Mouse (Mus musculus) embryo, embryonic 10 days (tissue): ENCODE results near the gene Agap2.
"Not testable (repeated sequence)": the region's sequence is repeated elsewhere in the genome, so short reads cannot be mapped to it uniquely, and the experiment has no call there.

Experiments used
- DNase-seq: peaks from one replicate; pipeline ENCODE4 v3.0.0-alpha.2; 2015; ENCODE audit warnings: low spot score

Agap2 gene

DNA sequence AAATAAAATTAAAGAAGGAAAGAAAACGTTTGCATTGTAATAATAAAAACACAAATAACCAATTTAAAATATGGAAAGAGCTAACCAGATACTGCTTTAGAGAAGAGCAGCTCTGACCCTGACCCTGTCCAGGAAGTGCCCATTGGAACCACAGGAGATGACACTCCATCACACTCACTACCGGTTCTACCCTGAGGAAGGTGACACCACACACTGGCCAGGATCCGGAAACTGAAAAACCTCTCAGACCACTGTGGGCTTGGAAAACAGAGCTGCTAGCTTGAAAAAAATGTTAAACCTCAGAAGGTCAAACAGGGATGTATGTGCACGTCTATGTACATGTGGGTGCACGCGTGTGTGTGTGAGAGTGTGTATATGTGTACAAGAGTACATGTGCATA is 26.1 kb downstream of the Agap2 start:
- DNase-seq, result no peak

DNA sequence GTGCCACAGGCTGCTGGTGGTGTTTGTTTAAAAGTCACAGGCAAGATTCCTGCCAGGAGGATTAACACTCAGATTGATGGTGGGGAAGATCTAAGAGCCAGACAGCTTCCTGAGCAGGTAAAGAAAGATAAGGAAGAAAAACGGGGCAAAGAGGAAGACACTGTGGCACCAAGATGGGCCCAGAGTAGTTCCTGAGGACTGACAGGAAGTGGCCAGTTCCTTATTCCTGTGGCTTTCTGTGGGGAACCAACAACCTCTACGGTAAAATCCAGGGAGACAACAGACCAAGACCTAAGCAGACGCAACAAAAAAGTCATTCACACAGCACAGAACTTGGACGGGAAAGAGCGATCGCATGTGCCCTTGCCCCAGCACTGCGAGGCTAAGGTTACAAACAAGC is 28.5 kb downstream of the Agap2 start:
- DNase-seq, result no peak

DNA sequence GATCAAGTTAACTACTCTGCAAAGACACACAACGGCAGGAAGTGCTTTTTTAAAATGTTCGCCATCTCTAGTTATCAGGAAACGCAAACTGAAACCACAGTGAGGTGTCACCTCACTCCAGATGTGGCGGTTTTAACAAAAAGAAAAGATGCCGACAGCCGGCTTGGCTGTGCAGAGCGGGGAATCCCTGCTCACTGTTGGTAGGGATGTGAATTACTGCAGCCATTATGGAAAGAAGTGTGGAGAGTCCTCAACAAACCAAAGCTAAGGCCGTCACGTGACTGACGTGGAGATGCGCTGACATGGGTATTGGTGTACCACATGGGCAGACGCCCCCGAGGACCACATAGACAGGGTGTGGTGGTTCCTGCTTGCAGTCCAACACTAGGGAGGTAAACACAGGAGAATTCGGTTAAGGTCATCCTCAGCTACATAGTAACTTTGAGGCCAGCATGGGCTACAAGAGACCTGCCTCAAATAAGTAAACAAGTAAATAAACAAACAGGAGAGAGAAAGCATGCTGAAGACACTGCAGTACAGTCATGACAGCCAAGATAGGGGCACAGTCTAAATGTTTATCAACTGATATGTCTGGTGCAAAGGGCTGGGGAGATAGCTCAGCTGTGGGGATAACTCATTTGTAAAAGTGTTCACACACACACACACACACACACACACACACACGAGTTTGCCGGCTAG is 32.6 kb downstream of the Agap2 start:
- DNase-seq, result no peak

DNA sequence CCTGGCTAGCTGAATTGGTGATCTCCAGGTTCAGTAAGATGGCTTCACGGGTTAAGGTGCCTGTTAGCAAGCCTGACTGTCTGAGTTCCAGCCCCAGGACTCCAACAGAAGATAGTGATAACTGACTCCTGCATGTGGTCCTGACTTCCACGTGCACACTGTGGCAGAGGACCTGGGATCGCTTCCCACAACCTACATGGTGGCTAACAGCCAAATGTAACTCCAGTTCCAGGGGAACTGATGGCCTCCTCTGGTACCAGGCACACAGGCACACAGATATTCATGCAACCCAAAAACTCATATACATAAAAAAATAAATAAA is 33.1 kb downstream of the Agap2 start:
- no peak for DNase-seq

DNA sequence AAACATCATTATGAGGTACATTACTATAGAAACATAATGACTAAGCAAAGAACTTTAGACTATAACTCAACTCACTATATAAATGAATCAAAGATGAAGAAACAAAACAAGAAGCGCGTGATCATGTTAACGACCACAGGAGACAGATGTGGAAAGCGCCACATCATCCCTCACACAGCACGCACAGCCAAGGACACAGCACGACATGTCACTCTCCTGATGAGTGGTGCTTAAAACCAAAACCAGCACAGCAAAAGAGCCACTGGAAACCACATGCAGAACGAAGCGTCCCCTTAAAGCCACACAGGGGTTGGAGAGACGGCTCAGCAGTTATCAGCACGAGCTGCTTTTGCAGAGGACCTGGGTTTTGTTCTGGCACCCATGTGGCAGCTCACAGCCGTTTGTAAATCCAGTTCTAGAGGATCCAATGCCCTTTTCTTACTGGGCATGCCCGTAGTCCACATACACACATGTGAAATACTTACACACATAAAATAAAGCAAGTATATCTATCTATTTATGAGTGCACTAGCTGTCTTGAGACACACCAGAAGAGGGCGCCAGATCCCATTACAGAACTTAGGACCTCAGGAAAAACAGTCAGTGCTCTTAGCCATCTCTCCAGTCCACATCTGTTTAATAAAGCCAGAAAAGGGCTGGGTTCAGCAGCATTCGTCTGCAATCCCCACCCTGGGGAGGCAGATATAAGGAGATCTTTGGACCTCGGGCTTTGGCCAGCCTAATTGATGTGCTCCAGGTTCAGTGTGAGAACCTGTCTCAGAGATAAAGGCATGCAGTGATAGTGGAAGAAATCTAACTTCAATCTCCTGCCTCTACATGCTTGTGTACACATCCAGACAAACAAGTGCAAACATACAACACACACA is 36.2 kb downstream of the Agap2 start:
- no peak for DNase-seq

DNA sequence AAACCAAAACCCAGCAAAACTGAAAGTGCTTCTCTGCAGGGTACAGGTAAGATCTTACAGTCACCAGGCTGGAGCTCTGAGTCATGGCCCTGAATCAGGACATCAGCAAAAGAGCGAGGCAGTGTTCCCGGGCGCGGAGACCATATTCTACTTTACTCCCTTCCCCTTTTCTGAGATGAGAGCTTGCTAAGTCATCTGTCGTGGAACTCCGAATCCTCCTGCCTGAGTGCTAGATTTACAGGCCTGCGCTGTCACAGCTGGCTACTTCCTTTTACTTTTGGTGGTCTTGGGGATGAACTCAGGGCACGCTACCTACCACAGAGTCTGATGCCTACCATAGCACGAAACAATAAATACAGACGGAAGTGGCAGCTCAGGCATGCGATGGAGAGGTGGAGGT is 39.3 kb downstream of the Agap2 start:
- DNase-seq, result no peak

DNA sequence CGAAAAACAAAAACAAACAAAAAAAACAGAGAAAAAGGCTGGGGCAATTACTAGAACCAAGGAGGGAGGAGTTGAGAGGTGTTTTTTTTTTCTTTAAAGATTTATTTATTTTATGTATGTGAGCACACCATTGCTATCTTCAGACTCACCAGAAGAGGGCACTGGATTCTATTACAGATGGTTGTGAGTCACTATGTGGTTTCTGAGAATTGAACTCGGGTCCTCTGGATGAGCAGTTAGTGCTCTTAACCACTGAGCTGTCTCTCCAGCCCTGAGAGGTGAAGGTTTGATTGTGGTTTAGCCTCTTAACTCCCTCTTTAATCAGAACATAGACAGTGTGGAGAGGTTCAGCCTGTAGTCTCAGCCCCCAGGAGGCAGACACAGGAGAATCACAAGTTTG is 40.0 kb downstream of the Agap2 start:
- DNase-seq, result no peak

DNA sequence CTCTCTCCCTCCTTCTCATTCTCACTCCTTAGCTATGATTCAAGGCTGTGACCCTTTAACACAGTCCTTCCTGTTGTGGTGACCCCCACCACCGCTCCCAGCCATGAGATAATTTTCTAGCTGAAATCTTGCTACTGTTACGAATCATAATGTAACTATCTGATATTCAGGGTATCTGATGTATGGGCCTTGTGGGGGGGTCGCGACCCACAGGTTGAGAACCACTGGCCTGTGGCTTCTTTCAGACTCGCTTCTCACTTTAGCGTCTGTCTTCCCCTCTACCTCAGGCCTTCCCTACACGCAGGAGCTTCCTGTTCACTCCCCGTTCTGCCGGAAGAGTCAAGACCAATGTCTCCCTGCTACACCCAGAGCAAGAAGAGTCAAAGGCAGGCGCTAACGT is 43.4 kb downstream of the Agap2 start:
- no peak for DNase-seq

DNA sequence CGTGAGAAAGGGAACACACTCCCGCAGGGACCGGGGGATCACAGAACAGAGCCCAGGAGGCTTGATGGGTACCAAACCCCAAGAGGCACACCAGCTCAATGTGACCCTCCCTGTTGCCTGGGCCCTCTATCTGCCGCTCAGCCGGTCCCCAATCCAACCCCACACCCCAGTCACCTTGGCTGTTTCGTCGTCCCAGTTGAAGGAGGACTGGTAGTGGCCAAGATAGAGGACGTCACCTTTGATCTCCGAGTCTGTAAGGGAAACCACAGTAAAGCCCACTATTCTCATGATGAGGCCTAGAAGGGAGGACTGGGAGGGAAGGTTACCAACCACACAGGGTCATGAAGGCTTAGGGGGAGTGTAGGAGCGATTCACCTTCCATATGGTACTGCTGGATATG is 44.1 kb downstream of the Agap2 start:
- no peak for DNase-seq

DNA sequence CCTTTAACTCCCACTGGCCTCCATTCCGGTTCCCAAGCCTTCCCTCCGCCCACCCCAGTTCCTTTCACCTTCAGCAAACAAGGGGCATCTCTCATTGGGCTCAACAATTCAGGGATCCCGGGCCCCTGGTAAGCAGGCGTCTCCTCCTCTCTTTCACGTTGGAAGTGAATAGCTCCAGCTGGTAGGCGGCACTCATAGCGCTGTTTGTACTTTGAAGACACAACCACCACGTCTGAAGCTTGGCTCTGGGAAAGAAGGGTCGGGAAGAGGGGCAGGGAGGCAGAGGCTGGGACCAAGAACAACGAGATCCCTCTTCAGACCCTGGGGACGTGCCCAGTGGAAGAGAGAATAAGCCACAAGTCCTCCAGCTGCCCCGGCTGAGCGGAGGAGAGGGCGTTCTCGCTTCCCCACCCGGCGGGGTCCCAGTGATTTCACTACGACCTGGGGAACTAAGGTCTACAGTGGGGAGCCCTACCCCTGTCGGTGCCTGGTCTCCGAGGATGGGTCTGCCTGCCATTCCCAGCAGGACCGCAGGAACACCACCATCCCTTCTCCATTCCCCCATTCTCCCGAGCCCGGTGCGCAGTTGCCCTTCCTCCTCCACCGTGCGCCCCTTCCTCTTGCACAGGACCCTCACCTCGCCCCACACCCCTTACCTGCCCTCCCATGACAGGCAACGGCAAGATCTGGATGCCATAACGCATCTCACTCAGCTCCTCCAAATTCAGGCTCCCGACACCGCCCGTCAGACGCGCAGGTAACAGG is 45.4 kb downstream of the Agap2 start:
- no peak for DNase-seq

DNA sequence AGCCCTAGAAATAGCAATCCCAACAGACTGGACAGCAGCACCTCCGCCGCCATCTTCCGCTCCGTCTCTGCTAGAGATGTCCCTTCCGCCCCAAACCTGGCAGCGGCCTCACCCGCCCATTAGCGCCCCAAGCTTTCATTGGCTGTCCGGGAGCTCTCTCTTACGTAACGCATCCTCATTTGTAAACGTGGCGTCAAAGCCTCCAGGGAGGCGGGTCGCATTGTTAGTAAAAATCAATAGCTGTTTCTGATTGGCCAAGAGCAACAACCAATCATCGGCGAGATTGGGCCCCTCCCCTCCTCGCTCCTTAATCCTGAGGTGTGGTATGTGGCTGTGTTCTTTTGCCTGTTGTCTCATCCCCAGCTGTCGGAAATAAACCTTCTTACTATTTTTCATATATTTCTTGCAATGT is 46.0 kb downstream of the Agap2 start, which contains the start of gene Os9:
Gene Os9, minus strand, starts transcription at position 66 of the 412 bp plus-strand sequence.
- DNase-seq, result peak; percentile 99

DNA sequence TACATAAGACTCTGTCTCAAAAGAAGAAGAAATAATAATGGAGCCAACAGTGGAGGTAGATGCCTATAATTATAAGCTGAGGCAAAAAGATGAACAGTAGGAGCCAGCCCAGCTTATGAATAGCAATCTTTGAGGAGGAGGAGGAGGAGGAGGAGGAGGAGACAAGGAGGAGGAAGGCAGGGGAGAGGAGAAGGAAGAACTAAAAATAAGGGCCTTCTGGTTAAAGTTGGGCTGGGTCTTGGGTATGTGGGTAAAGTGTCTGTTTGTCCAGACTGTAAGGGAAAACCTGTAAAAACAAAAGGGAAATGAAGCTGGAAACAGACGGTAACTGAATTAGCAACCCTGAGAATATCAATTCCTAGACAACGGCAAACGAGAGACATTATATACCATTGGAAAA is 46.9 kb downstream of the Agap2 start:
- no peak for DNase-seq

DNA sequence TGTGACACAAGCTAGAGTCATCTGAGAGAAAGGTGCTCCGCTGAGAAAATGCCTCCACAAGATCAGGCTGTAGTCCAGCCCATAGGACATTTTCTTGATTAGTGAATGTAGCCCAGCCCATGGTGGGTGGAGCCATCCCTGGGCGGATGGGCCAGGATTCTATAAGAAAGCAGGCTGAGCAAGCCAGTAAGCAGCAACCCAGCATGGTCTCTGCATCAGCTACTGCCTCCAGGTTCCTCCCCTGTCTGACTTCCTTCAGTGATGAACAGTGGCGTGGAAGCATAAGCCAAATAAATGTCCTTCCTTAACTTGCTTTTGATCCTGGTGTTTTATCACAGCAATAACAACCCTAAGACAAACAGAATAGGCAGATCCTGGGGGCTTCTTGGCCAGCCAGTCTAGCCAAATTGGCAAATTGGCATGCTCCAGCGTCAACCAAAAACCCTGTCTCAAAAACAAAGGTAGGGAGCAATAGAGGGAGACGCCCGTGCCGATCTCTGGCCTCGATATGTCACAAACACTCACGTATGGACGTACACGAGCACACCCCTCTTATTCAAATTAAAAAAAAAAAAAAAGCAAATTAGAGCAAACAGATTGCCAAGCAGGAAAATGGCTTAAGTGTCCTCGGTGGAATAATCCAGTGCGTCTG is 47.8 kb downstream of the Agap2 start:
- DNase-seq, result peak; percentile 79

DNA sequence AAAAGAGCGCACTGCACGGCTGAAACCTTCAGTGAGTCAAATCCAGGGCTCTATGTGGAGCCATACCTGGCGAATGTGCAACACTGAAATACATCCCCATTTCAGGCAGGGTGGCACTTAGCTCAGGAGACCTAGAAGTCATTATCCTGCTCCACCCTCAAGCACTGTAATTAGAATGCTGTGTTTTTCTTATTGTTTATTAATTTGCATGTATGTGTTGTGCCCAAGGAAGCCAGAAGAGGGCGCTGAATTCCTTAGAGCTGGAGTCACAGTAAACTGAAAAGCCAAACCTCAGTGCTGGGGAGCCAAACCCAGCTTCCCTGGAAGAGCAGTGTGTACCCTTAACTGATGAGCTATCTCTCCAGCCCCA is 48.3 kb downstream of the Agap2 start:
- DNase-seq, result peak; percentile 82

DNA sequence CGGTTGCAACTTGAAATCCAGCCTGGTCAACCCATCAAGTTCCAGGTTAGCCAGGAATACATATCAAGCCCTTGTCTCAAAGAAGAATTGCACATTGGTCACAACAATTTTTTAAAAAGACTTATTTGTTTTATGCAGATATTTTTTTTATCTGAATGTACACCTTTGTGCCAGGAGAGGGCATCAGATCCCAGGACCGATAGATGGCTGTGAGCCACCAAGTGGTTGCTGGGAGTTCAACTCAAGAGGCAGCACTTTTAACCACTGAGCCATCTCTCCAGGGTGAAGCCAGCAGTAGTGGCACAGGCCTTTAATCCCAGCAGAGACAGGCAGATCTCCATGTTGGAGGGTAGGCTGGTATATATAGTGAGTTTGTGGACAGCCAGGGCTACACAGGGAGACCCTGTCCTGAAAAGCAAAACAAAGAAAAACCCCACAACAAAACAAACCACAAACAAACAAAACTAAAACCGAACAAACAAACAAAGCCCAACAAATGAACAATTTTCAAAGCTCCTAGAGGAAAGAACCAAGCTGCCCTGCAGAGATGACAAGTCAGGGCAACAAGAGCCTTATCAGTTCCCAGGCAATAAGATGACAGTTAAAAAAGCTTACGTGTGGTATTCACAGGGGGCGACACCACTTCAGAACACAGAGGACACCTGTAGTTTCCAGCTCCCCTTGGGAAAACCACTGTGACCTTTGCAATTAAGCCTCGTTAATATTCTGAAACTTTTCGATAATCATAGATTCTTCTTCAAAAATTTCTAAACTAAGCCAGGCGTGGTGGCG is 50.3 kb downstream of the Agap2 start:
- peak; percentile 56 for DNase-seq

DNA sequence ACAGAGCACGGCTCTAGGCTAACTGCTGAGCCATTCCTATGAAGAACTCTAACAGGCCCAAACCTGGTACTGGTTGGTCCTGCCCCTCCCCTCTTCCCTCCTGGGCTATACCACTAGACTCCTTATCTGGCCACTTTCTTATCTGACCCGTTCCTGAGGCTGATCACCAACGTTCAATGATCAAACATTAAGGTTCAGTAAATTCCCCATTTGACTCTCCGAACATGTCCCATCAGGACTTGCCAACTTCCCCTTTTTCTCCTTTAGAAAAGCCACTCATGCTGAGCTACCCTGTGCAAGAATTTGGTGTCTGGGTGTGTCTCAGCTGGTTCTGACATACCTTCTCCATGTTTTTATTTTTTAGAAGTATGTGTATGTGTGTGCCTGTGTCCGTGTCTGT is 51.5 kb downstream of the Agap2 start:
- DNase-seq, result no peak

DNA sequence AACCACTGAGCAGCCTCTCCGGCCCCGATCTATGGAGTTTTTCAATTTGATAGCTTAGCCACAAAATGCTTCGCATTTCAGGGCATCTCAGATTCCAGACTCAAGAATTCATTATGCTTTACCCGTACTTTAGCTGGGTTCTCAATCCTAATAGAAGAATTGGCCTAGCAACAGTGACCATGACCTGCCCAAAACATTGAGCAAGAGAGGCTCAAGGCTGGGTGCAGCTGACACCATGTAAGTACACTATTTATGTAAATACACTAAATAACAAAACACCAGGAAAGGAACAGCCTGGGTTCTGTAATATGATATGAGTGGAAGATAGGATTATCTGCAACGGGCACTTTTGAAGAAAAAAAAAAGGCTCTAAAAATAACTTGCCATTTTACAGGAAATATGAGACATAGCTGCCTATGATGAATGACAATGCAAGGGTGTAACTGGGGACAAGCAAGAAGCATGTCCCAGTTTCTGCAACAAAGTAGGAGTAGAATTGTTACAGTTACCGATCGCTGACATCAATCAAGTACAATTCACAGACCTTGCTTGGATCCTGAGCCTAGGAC is 52.7 kb downstream of the Agap2 start:
- DNase-seq, result no peak

DNA sequence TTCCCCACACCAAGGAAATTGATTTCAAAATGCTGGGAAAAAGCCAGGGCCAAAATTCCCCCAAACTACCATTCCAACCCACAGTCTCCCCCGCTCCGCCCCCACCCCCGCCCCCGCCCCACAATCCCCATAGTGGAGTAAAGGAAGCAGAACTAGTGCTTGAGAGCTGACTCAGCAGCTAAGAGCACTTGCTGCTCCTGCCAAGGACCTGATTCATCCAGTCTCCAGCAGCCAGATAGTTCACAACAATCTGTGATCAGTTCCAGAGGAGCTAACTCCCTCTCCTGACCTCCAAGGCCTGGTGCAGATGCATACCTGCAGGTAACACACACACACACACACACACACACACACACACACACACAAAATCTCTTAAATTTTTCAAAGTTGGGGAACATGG is 54.3 kb downstream of the Agap2 start:
- DNase-seq, result no peak

DNA sequence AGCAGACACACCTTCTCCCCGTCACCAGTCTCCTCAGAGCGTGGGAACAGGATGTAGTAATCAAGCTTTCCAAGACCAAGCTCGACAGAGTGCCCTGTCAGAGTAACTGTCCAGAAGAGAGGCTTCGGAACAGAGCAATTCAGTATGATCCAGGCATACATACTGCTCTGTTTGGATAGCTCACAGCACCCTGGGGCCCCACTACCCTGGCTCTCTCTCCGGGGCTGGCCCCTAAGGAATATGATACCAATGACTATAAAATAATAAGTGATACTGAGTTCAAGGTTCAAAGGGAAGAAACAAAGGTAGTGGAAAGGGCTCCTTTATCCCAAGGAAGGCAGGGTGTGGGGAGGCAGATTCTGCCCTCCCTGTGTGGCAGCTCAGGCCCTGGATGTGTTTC is 57.4 kb downstream of the Agap2 start:
- no peak for DNase-seq

DNA sequence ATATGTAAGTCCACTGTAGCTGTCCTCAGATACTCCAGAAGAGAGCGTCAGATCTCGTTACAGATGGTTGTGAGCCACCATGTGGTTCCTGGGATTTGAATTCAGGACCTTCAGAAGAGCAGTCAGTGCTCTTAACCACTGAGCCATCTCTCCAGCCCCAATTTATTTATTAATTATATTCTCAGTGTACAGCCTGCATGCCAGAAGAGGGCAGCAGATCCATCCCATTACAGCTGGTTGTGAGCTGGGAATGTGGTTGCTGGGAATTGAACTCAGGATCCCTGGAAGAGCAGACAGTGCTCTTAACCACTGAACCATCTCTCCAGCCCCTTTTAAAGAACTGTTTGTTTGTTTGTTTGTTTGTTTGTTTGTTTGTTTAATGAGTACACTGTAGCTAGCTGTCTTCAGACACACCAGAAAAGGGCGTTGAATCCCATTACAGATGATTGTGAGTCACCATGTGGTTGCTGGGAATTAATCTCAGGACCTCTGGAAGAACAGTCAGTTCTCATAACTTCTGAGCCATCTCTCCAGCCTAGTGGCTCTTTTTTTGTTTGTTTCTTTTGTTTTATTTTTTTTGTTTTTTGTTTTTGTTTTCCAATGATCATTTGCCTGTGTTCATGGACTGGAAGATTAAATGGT is 59.4 kb downstream of the Agap2 start:
- DNase-seq, result not testable (repeated sequence)
